15 mouse cellular contexts compared by ENCODE assay signal in the genomic region with DNA sequence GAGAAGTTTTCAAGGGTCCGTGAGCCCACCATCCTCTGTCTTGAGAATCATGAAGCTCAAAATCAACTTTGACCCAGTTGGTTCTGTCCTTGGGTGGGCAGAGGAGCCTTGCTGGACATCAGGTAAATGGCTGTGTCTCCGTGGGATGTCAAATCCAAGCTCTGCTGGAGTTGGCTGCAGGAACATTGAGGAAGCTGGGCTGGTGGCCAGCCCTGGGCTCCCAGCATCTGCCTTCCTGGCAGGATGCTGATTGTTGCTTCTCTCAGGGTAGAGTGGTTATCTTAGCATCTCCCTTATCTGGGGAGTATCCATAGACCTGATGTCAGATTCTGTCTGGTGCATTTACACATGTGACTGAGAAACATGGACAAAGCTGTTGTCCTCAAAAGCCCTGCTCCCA.
DNase-seq lines count a peak whose midpoint lies in the region; ATAC-seq and TF ChIP-seq lines count a peak whose summit lies in the region.
"Had no signal": no experiment of that assay in that cellular context is flagged by ENCODE, and none has a peak within 500 bp of the region (broad histone marks: within the 10 kb centered on the region; RNA-seq: fewer than 3 reads in every experiment).

No protein-coding gene starts in this region.

- 70% methylated on average over 2 of the region's 2 CpGs for WGBS in forebrain, postnatal 0 days
- 87% methylated on average over 2 of the region's 2 CpGs for WGBS in forebrain, embryonic 10.5 days
- 80% methylated on average over 2 of the region's 2 CpGs for WGBS in heart, embryonic 12.5 days

- no peak overlapping the region for H3K9ac ChIP-seq in forebrain, postnatal 0 days
- no peak overlapping the region for H3K9ac ChIP-seq in heart, embryonic 12.5 days
- H3K9ac ChIP-seq: forebrain, embryonic 13.5 days; hindbrain, embryonic 14.5 days had no signal

- no peak overlapping the region for H3K27ac ChIP-seq in forebrain, postnatal 0 days (ENCODE audit: low read depth, low read length)
- no peak overlapping the region for H3K27ac ChIP-seq in forebrain, embryonic 10.5 days
- H3K27ac ChIP-seq in heart, embryonic 12.5 days (ENCODE audit: poor library complexity, severe bottlenecking): no peak overlapping the region
- H3K27ac ChIP-seq: forebrain, embryonic 13.5 days; hindbrain, embryonic 14.5 days had no signal

- H3K36me3 ChIP-seq in forebrain, postnatal 0 days (ENCODE audit: insufficient read depth): no peaks in the 10 kb centered on the region
- no peaks in the 10 kb centered on the region for H3K36me3 ChIP-seq in forebrain, embryonic 10.5 days (replicated peaks)
- no peaks in the 10 kb centered on the region for H3K36me3 ChIP-seq in heart, embryonic 12.5 days

- no peak overlapping the region for H3K4me3 ChIP-seq in forebrain, postnatal 0 days (ENCODE audit: low read depth, low read length)
- no peak overlapping the region for H3K4me3 ChIP-seq in forebrain, embryonic 10.5 days
- no peak overlapping the region for H3K4me3 ChIP-seq in heart, embryonic 12.5 days
- H3K4me3 ChIP-seq: forebrain, embryonic 13.5 days had no signal

- H3K9me3 ChIP-seq in forebrain, postnatal 0 days (ENCODE audit: low read length): no peaks in the 10 kb centered on the region
- H3K9me3 ChIP-seq in forebrain, embryonic 10.5 days: no peaks in the 10 kb centered on the region; the same call in 1 of the 2 replicates
- peaks cover 29% of the 10 kb centered on the region; the same call in 1 of the 2 replicates for H3K9me3 ChIP-seq in heart, embryonic 12.5 days (replicated peaks)
- H3K9me3 ChIP-seq: forebrain, embryonic 13.5 days had no signal

- no peaks in the 10 kb centered on the region for H3K4me1 ChIP-seq in forebrain, postnatal 0 days (ENCODE audit: insufficient read depth)
- no peaks in the 10 kb centered on the region for H3K4me1 ChIP-seq in forebrain, embryonic 10.5 days
- H3K4me1 ChIP-seq in heart, embryonic 12.5 days (replicated peaks): no peaks in the 10 kb centered on the region
- H3K4me1 ChIP-seq: forebrain, embryonic 13.5 days had no signal

- ATAC-seq in forebrain, postnatal 0 days: no peak
- no peak for ATAC-seq in heart, embryonic 12.5 days (ENCODE audit: insufficient number of reproducible peaks, low FRiP score)
- ATAC-seq: forebrain, embryonic 13.5 days; midbrain, embryonic 16.5 days had no signal

- no peaks in the 10 kb centered on the region for H3K27me3 ChIP-seq in forebrain, postnatal 0 days (ENCODE audit: insufficient read depth, low read length)
- no peaks in the 10 kb centered on the region for H3K27me3 ChIP-seq in forebrain, embryonic 10.5 days (ENCODE audit: poor library complexity, severe bottlenecking)
- no peaks in the 10 kb centered on the region for H3K27me3 ChIP-seq in heart, embryonic 12.5 days (replicated peaks)
- H3K27me3 ChIP-seq: forebrain, embryonic 13.5 days had no signal

- H3K4me2 ChIP-seq in forebrain, postnatal 0 days (ENCODE audit: low read depth): no peak overlapping the region
- H3K4me2 ChIP-seq in heart, embryonic 12.5 days: no peak overlapping the region
- H3K4me2 ChIP-seq: forebrain, embryonic 13.5 days; hindbrain, embryonic 14.5 days; liver, embryonic 11.5 days had no signal

- intact Hi-C loops in gastrocnemius, postnatal 36 days (cut with DNase I): no loop called here

- TF ChIP-seq CTCF in forebrain, postnatal 0 days (IDR thresholded peaks at IDR 0.05; ENCODE audit: low read depth): no peak

- peak; percentile 52 for DNase-seq in forebrain, postnatal 0 days
- no peak for DNase-seq in forebrain, embryonic 10.5 days (ENCODE audit: extremely low spot score, low spot score)
- peak; percentile 18 to 27 for DNase-seq in frontal cortex, postnatal 14 days (ENCODE audit: low spot score in 2 of 2)
- DNase-seq in left cerebral cortex, adult 18-20 months (ENCODE audit: low spot score in 2 of 2): peak; percentile 46 to 56
- DNase-seq in right cerebral cortex, postnatal 4 days: peak; percentile 39
- no peak for DNase-seq in thymus, postnatal 14 days
- no peak for DNase-seq in gastrocnemius, postnatal 36 days
- DNase-seq: heart, adult 11 months; kidney, postnatal 25 days; lung, postnatal 14 days had no signal

Comparison
In these comparisons a context has a peak if more than half of its experiments do, and no peak if none do; other contexts are left out.
1. DNase-seq: peak in forebrain, postnatal 0 days (single experiment), frontal cortex, postnatal 14 days (2 of 2), left cerebral cortex, adult 18-20 months (2 of 2) and right cerebral cortex, postnatal 4 days (single experiment); none in forebrain, embryonic 10.5 days (single experiment), thymus, postnatal 14 days (single experiment) and gastrocnemius, postnatal 36 days (0 of 2).